Mouse (Mus musculus) adrenal gland, adult 8-10 months (tissue): ENCODE measurements around the gene Zbtb2. TPM values are rescaled to one million over a fixed set of nuclear protein-coding genes. Genes with fewer than 3 reads are reported as not detected.
"Not testable (repeated sequence)": the region's sequence is repeated elsewhere in the genome, so short reads cannot be mapped to it uniquely, and the experiment has no call there.

Experiments used
- DNase-seq: peaks from one replicate; pipeline ENCODE4 v3.0.0; 2022
- total RNA-seq, 4 experiments: library from RNA; stranded (reverse); gene quantifications; 2 replicates each; pipeline ENCODE4 v1.2.4; 2022

The Zbtb2 gene
- 10 to 100 TPM in 1 of 4 experiments, 1 to 10 TPM in 3; 9.2 to 10.1 (median 9.5) TPM for total RNA-seq

GRCm38 (mm10) chr10:4387701-4388383 lies at the start of gene Zbtb2:
TSS of gene Zbtb2 (minus strand) at chr10:4388108.
- peak; percentile 61 for DNase-seq

GRCm38 (mm10) chr10:4435416-4435815 lies 47.5 kb upstream of the Zbtb2 start:
- no peak for DNase-seq

- not testable (repeated sequence) for DNase-seq
Observed at GRCm38 (mm10) chr10:4433871-4434270, 46.0 kb upstream of the Zbtb2 start.

GRCm38 (mm10) chr10:4432996-4433755 lies 45.3 kb upstream of the Zbtb2 start:
- no peak for DNase-seq

GRCm38 (mm10) chr10:4432123-4432931 lies 44.4 kb upstream of the Zbtb2 start, which contains the start of the genes Rmnd1 and Armt1:
TSS of gene Rmnd1 (minus strand) at chr10:4432388.
TSS of gene Armt1 (plus strand) at chr10:4432467.
- DNase-seq: peak; percentile 92

GRCm38 (mm10) chr10:4431746-4432122 lies 43.8 kb upstream of the Zbtb2 start:
- DNase-seq: no peak

- DNase-seq: no peak
Observed at GRCm38 (mm10) chr10:4430826-4431225, 42.9 kb upstream of the Zbtb2 start.

GRCm38 (mm10) chr10:4430399-4430798 lies 42.5 kb upstream of the Zbtb2 start:
- no peak for DNase-seq

- no peak for DNase-seq
Observed at GRCm38 (mm10) chr10:4425245-4425644, 37.3 kb upstream of the Zbtb2 start.

GRCm38 (mm10) chr10:4407191-4407590 lies 19.3 kb upstream of the Zbtb2 start:
- DNase-seq: no peak

- DNase-seq: no peak
Observed at GRCm38 (mm10) chr10:4405511-4405910, 17.6 kb upstream of the Zbtb2 start.

GRCm38 (mm10) chr10:4404895-4405491 lies 17.1 kb upstream of the Zbtb2 start:
- no peak for DNase-seq

GRCm38 (mm10) chr10:4398058-4398457 lies 10.2 kb upstream of the Zbtb2 start:
- no peak for DNase-seq

GRCm38 (mm10) chr10:4395321-4395720 lies 7.4 kb upstream of the Zbtb2 start:
- DNase-seq: no peak

- DNase-seq: no peak
Observed at GRCm38 (mm10) chr10:4391851-4392250, 3.9 kb upstream of the Zbtb2 start.

- no peak for DNase-seq
Observed at GRCm38 (mm10) chr10:4391076-4391475, 3.2 kb upstream of the Zbtb2 start.

GRCm38 (mm10) chr10:4390550-4390949 lies 2.6 kb upstream of the Zbtb2 start:
- DNase-seq: no peak

GRCm38 (mm10) chr10:4389461-4390112 lies 1.7 kb upstream of the Zbtb2 start:
- DNase-seq: no peak

GRCm38 (mm10) chr10:4389036-4389435 lies 1.1 kb upstream of the Zbtb2 start:
- DNase-seq: peak; percentile 74

GRCm38 (mm10) chr10:4388384-4388745 lies 457 bp upstream of the Zbtb2 start:
- DNase-seq: no peak

- DNase-seq: peak; percentile 92
Observed at GRCm38 (mm10) chr10:4386609-4387591, 1.0 kb downstream of the Zbtb2 start.
